Mouse (Mus musculus) stomach, embryonic 14.5 days (tissue): ENCODE results near the gene Chrdl2. TPM values are rescaled to one million over a fixed set of nuclear protein-coding genes. Genes with fewer than 3 reads are reported as not detected.
A peak's percentile ranks its signal among the peaks of the same experiment; 100 is the strongest.
"Not testable (repeated sequence)": the region's sequence is repeated elsewhere in the genome, so short reads cannot be mapped to it uniquely, and the experiment has no call there.

Experiments used
- ATAC-seq: fragments of 200-750 bp; cut with Nextera tagmentation; 2 replicates; pipeline ENCODE4 v1.8.0; 2017; ENCODE audit warnings: low read depth, moderate TSS enrichment; ENCODE audit not compliant: insufficient number of reproducible peaks, insufficient read depth, low FRiP score
- H3K27ac ChIP-seq: fragments of 300-500 bp; sonication (generic); 2 replicates; pipeline ENCODE4 v1.5.1; 2014; ENCODE audit warnings: mild to moderate bottlenecking, low read length, moderate library complexity, mixed read lengths
- H3K27me3 ChIP-seq: fragments of 300-500 bp; sonication (generic); 2 replicates; pipeline ENCODE4 v1.6.1; 2014; ENCODE audit warnings: low read length, control low read depth, mixed read lengths; ENCODE audit not compliant: control insufficient read depth, insufficient read depth
- H3K36me3 ChIP-seq: fragments of 300-500 bp; sonication (generic); 2 replicates; pipeline ENCODE4 v1.6.1; 2014; ENCODE audit warnings: mild to moderate bottlenecking, control low read depth, low read length, moderate library complexity, mixed read lengths; ENCODE audit not compliant: control insufficient read depth, insufficient read depth
- H3K4me1 ChIP-seq: fragments of 300-500 bp; sonication (generic); 2 replicates; pipeline ENCODE4 v1.6.1; 2014; ENCODE audit warnings: low read length, control low read depth, mixed read lengths; ENCODE audit not compliant: control insufficient read depth, insufficient read depth
- H3K4me2 ChIP-seq: fragments of 300-500 bp; sonication (generic); replicated peaks from 2 replicates; pipeline ENCODE4 v1.6.1; 2014; ENCODE audit warnings: low read depth, low read length, control low read depth
- H3K4me3 ChIP-seq: fragments of 300-500 bp; sonication (generic); 2 replicates; pipeline ENCODE4 v1.5.1; 2014; ENCODE audit warnings: low read depth, low read length, control low read depth
- H3K9ac ChIP-seq: fragments of 300-500 bp; sonication (generic); replicated peaks from 2 replicates; pipeline ENCODE4 v1.6.1; 2014; ENCODE audit warnings: low read depth, mild to moderate bottlenecking, control low read depth, low read length, moderate library complexity, mixed read lengths
- H3K9me3 ChIP-seq: fragments of 300-500 bp; sonication (generic); 2 replicates; pipeline ENCODE4 v1.6.1; 2016; ENCODE audit warnings: low read depth, low read length, control low read depth; ENCODE audit not compliant: control insufficient read depth
- WGBS: fragments of 180-500 bp; shearing (Covaris S2); extraction: QIAGEN DNeasy Blood & Tissue Kit; methylation state at CpG from one replicate; pipeline ENCODE4 v1.1.7; 2014; 5-methylcytosine and 5-hydroxymethylcytosine counted together
- polyA plus RNA-seq: library from polyadenylated mRNA; unstranded; fragments of >200 nt; fragmentation: Nextera tagmentation; extraction: Ambion mirVana; gene quantifications from 2 replicates; pipeline ENCODE4 v1.2.1, GENCODE M21; 2014

Chrdl2 gene
- polyA plus RNA-seq, 1 experiment from 2014 or later = 1.0 TPM

DNA sequence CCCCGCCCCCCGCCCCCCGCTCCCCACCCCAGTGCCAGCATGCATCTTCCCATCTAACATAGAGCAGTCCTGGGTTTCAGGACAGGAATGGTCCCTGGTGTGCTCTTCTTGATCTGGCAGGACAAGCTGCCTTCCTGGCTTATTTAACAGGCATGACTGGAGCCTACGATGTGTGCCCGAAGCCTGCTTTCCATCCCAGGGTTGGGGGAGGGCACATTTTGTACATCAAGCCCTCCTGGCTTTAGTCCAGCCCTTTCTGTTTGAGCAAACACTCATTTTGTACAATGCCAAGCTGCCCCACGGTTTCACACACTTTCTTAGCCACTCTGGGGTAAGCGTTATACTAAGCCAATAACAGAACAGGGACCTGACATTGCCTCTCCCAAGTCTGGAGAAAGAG lies 30.1 kb downstream of the Chrdl2 start:
- Histone ChIP-seq H3K4me2 (no peak overlapping the region), H3K9ac (no peak overlapping the region), H3K4me3 (no peak overlapping the region), H3K4me1 (no peaks in the 10 kb centered on the region), H3K36me3 (no peaks in the 10 kb centered on the region), H3K27ac (no peak overlapping the region), H3K27me3 (no peaks in the 10 kb centered on the region), H3K9me3 (no peaks in the 10 kb centered on the region)
- WGBS = 73% methylated on average over 7 of the region's 7 CpGs
- ATAC-seq = no peak

DNA sequence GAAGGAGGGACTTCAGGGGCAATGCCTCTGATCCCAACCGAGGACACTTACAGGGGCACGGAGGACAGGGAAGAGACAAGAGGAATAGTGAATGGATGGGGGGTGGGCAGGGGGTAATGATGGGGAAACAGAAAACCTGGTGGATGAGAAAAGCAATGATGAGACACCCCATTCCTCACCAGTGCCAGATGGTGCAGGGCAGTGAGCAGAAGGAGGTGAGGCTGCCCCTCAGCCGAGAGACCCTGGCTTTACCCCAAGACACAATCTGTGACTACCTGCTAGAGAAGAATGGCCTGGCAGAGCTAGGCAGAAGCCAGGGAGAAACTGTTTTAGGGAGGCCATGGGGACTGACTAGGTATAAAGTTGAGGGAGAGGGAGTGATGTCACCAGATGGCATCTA lies 30.5 kb downstream of the Chrdl2 start:
- H3K4me3 ChIP-seq = no peak overlapping the region
- no peaks in the 10 kb centered on the region for H3K36me3 ChIP-seq
- 59% methylated on average over 3 of the region's 3 CpGs for WGBS
- H3K9me3 ChIP-seq = no peaks in the 10 kb centered on the region
- no peaks in the 10 kb centered on the region for H3K4me1 ChIP-seq
- no peak overlapping the region for H3K27ac ChIP-seq
- H3K4me2 ChIP-seq = no peak overlapping the region
- H3K9ac ChIP-seq = no peak overlapping the region
- H3K27me3 ChIP-seq = no peaks in the 10 kb centered on the region
- no peak for ATAC-seq

DNA sequence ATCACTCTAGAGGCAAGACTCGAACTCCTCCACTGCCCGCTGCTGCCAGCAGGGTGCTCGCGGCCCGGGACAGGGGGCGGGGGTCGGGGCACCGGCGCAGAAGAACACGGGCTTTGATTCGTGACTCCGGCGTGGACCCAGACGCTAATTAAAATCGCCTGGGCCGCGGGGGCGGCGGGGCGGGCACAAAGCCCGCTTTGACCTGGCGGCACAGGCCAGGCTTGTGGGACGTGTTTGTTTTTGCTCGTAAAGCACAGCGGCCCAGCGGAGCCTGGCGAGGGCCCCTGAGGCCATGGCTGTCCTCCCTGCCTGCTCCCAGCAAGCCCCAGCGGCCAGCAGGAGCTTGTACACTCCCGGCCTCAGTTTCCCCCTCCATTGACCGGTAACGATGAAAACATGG lies 36.1 kb downstream of the Chrdl2 start:
- no peak for ATAC-seq
- Histone ChIP-seq H3K4me2 (0 out of 2 replicates have a peak overlapping the region, but pooled peaks have one; percentile 16), H3K27ac (no peak overlapping the region), H3K27me3 (0 out of 2 replicates have a peak, but pooled peaks cover 3% of the 10 kb centered on the region), H3K9ac (no peak overlapping the region), H3K9me3 (no peaks in the 10 kb centered on the region), H3K4me1 (peaks cover 8% of the 10 kb centered on the region), H3K36me3 (no peaks in the 10 kb centered on the region), H3K4me3 (no peak overlapping the region)
- 21% methylated on average over 31 of the region's 31 CpGs for WGBS

DNA sequence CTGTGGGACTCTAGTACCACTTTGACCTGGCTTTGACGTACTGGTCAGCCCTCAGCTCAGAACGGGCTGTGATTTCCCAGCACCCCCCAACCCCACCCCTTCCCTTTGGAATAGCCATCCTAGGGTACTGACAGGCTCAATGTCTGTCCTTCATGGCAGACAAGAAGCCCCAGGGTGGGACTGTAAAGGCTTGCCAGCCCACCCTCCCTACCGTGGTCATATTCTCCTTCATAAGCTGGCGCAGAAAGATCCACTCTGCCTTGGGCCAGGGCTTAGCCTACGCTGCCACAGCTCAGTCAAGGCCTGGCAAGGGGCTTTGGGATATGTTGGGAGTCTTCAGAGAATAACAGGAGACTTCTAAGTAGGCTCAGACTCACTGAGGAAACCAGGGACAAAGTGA lies 37.1 kb downstream of the Chrdl2 start:
- WGBS = 93% methylated on average over 5 of the region's 5 CpGs
- Histone ChIP-seq H3K4me1 (peaks cover 8% of the 10 kb centered on the region), H3K4me2 (no peak overlapping the region), H3K27ac (no peak overlapping the region), H3K9me3 (no peaks in the 10 kb centered on the region), H3K27me3 (0 out of 2 replicates have a peak, but pooled peaks cover 3% of the 10 kb centered on the region), H3K4me3 (no peak overlapping the region), H3K36me3 (no peaks in the 10 kb centered on the region), H3K9ac (no peak overlapping the region)
- no peak for ATAC-seq

GRCm38 (mm10) chr7:100043605-100044031 lies 37.6 kb downstream of the Chrdl2 start:
- 25% methylated on average over 4 of the region's 4 CpGs for WGBS
- Histone ChIP-seq H3K27ac (no peak overlapping the region), H3K9me3 (no peaks in the 10 kb centered on the region), H3K36me3 (no peaks in the 10 kb centered on the region), H3K4me2 (no peak overlapping the region), H3K9ac (no peak overlapping the region), H3K27me3 (0 out of 2 replicates have a peak, but pooled peaks cover 3% of the 10 kb centered on the region), H3K4me1 (peaks cover 8% of the 10 kb centered on the region), H3K4me3 (no peak overlapping the region)
- no peak; the same call in 1 of the 2 replicates for ATAC-seq

DNA sequence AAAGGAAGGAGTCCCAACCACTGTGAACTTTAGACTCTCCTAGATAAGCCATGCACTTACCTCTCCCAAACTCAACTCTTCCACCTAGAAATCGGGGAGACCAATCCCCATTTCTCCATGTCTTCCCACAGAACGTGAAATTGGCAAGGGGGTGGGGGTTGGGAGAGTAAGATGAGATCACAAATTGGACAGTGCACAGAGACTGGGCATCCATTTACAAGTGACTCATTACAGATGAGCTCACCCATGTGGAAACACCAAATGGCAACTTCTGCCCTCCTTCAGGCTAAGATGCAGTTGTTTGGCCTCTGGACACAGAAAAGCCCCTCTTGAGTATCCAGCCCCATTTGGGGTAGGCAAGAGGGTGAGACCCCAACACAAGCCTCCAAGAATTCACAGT lies 40.5 kb downstream of the Chrdl2 start:
- Histone ChIP-seq H3K9me3 (no peaks in the 10 kb centered on the region), H3K9ac (no peak overlapping the region), H3K4me3 (no peak overlapping the region), H3K4me1 (peaks cover 8% of the 10 kb centered on the region), H3K27ac (no peak overlapping the region), H3K27me3 (0 out of 2 replicates have a peak, but pooled peaks cover 3% of the 10 kb centered on the region), H3K36me3 (no peaks in the 10 kb centered on the region), H3K4me2 (no peak overlapping the region)
- WGBS = 65% methylated on average over 2 of the region's 2 CpGs
- ATAC-seq = no peak

- 63% methylated on average over 4 of the region's 4 CpGs for WGBS
- H3K9ac ChIP-seq = no peak overlapping the region
- H3K4me3 ChIP-seq = no peak overlapping the region
Observed at GRCm38 (mm10) chr7:100051904-100052303, 45.9 kb downstream of the Chrdl2 start.

DNA sequence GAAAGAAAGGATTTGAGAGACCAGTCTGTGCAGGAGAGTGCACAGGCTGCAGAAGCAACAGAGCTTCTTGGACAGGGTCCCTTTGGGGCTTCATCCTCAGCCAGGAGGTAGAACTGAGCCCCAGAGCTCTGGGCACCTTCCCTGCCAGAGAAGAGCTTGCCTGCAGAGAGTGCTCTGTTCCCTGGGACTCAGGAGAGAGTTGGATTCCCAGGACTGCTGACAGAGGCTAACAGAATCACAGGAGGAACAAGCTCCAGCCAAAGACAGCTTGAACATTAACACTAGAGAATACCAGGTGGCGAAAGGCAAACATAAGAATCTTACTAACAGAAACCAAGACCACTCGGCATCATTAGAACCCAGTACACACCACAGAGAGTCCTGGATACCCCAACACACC lies 47.0 kb downstream of the Chrdl2 start:
- not testable (repeated sequence) for H3K36me3 ChIP-seq, ATAC-seq, H3K27ac ChIP-seq, H3K4me3 ChIP-seq, H3K4me1 ChIP-seq, H3K9ac ChIP-seq, H3K4me2 ChIP-seq, H3K9me3 ChIP-seq, H3K27me3 ChIP-seq
- 87% methylated on average over 2 of the region's 2 CpGs for WGBS

More at GRCm38 (mm10) chr7:100051904-100052303, 45.9 kb downstream of the Chrdl2 start:
- ATAC-seq = no peak
- Histone ChIP-seq H3K27me3 (no peaks in the 10 kb centered on the region), H3K4me2 (no peak overlapping the region), H3K9me3 (no peaks in the 10 kb centered on the region), H3K27ac (no peak overlapping the region), H3K4me1 (no peaks in the 10 kb centered on the region), H3K36me3 (no peaks in the 10 kb centered on the region)

GRCm38 (mm10) chr7:100073959-100074358 lies 68.0 kb downstream of the Chrdl2 start:
- Histone ChIP-seq H3K4me1 (peaks cover 7% of the 10 kb centered on the region; the same call in 1 of the 2 replicates), H3K27ac (no peak overlapping the region), H3K36me3 (no peaks in the 10 kb centered on the region), H3K4me3 (no peak overlapping the region), H3K4me2 (no peak overlapping the region), H3K9me3 (no peaks in the 10 kb centered on the region), H3K27me3 (no peaks in the 10 kb centered on the region), H3K9ac (no peak overlapping the region)
- ATAC-seq = peak; percentile 28; the same call in 1 of the 2 replicates
- whole genome bisulfite sequencing = 32% methylated on average over 2 of the region's 2 CpGs
